Mouse (Mus musculus) liver, embryonic 14.5 days (tissue): ENCODE results near the gene Ndufa3.

Experiments used
- CTCF ChIP-seq: IDR thresholded peaks from 2 replicates; pipeline ENCODE4 v1.5.1; 2016; ENCODE audit warnings: antibody characterized with exemption, low read depth, control low read depth
- EP300 ChIP-seq: IDR thresholded peaks from 2 replicates; pipeline ENCODE4 v1.6.1; 2016; ENCODE audit warnings: antibody characterized with exemption, low read depth

- TF ChIP-seq EP300 (no peak), CTCF (no peak)
Measured at GRCm38 (mm10) chr7:3614021-3614420, 3.2 kb upstream of the Ndufa3 start.
